16 mouse cellular contexts compared by ENCODE assay signal in the genomic region with DNA sequence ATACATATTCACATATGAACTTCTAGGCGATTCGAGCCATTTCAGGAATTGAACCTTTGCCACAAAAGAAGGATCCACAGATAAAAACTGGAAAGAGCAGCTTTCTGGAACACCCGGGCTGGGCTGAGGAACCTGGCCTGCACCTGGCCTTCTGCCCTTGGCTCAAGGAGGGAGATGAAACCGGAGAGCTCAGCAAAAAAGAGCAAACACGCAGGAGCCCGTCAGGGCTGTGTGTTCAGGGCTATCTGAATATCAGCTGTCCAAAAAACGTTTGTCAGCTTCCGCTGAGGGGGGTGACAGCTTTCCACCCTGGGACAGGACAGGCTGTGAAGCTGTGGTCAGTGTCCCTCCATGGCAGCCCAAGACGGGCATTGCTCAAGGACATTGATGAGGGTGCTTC.
DNase-seq lines count a peak whose midpoint lies in the region; ATAC-seq and TF ChIP-seq lines count a peak whose summit lies in the region.
"Had no signal": no experiment of that assay in that cellular context is flagged by ENCODE, and none has a peak within 500 bp of the region (broad histone marks: within the 10 kb centered on the region; RNA-seq: fewer than 3 reads in every experiment).

No protein-coding gene starts in this region.

- H3K36me3 ChIP-seq in kidney, adult 2 months (ENCODE audit: control insufficient read depth, insufficient read depth, low read length), result no peaks in the 10 kb centered on the region
- H3K36me3 ChIP-seq in liver, embryonic 12.5 days, result no peaks in the 10 kb centered on the region
- H3K36me3 ChIP-seq: embryonic facial prominence, embryonic 12.5 days; heart, embryonic 12.5 days; liver, embryonic 15.5 days; neural tube, embryonic 12.5 days had no signal

- H3K4me2 ChIP-seq in liver, embryonic 12.5 days, result no peak overlapping the region
- H3K4me2 ChIP-seq: embryonic facial prominence, embryonic 12.5 days; liver, embryonic 15.5 days; neural tube, embryonic 12.5 days had no signal

- no peak overlapping the region for H3K27ac ChIP-seq in kidney, adult 2 months (ENCODE audit: insufficient read depth, low read depth, low read length)
- H3K27ac ChIP-seq in cerebellum, adult 2 months (ENCODE audit: insufficient read depth, low read length), result no peak overlapping the region
- H3K27ac ChIP-seq in liver, embryonic 12.5 days, result no peak overlapping the region
- H3K27ac ChIP-seq: embryonic facial prominence, embryonic 12.5 days; liver, embryonic 15.5 days; neural tube, embryonic 12.5 days had no signal

- peak; percentile 42 for DNase-seq in kidney, adult 2 months
- no peak for DNase-seq in kidney, adult 8-10 months
- DNase-seq in cerebellum, adult 2 months, result peak; percentile 45 to 54
- peak; percentile 56 to 57 for DNase-seq in cerebellum, postnatal 25 days
- DNase-seq in gastrocnemius, postnatal 36 days, result peak; percentile 24
- DNase-seq in layer of hippocampus, postnatal 10 days (ENCODE audit: low spot score in 2 of 2), result no peak
- DNase-seq: adrenal gland, postnatal 25 days; kidney, adult 9 months; lung, postnatal 14 days; right cerebral cortex, postnatal 25 days had no signal

- no peak overlapping the region for H3K9ac ChIP-seq in liver, embryonic 12.5 days
- H3K9ac ChIP-seq: embryonic facial prominence, embryonic 12.5 days; heart, embryonic 12.5 days; liver, embryonic 15.5 days; neural tube, embryonic 12.5 days had no signal

- TF ChIP-seq CTCF in kidney, adult 2 months (conservative IDR thresholded peaks at IDR 0.05; ENCODE audit: insufficient read depth, insufficient read length, low read depth, low read length), result no peak
- TF ChIP-seq CTCF in cerebellum, adult 2 months (IDR thresholded peaks at IDR 0.05; ENCODE audit: borderline replicate concordance, insufficient read depth, low read depth, low read length), result no peak

- H3K9me3 ChIP-seq in liver, embryonic 12.5 days (replicated peaks), result no peaks in the 10 kb centered on the region
- H3K9me3 ChIP-seq: embryonic facial prominence, embryonic 12.5 days; heart, embryonic 12.5 days; liver, embryonic 15.5 days; neural tube, embryonic 12.5 days had no signal

- intact Hi-C loops in gastrocnemius, postnatal 36 days (cut with DNase I), result no loop called here

- TF ChIP-seq POLR2A in kidney, adult 2 months (IDR thresholded peaks at IDR 0.05; ENCODE audit: low read depth, low read length), result no peak
- TF ChIP-seq POLR2A in cerebellum, adult 2 months (IDR thresholded peaks at IDR 0.05; ENCODE audit: borderline replicate concordance, insufficient read depth, low read length), result no peak

- WGBS in kidney, adult 2 months, result 60% methylated on average over 9 of the region's 9 CpGs
- 31% methylated on average over 9 of the region's 9 CpGs for WGBS in cerebellum, adult 2 months
- WGBS in liver, embryonic 12.5 days (ENCODE audit: insufficient replicate concordance), result 50% methylated on average over 9 of the region's 9 CpGs

- ATAC-seq in liver, embryonic 12.5 days, result no peak
- ATAC-seq: hindbrain, embryonic 16.5 days had no signal

- H3K4me3 ChIP-seq in kidney, adult 2 months (ENCODE audit: insufficient read depth, low read depth, low read length), result no peak overlapping the region
- no peak overlapping the region for H3K4me3 ChIP-seq in cerebellum, adult 2 months (replicated peaks; ENCODE audit: insufficient read depth, low read depth, low read length)
- no peak overlapping the region for H3K4me3 ChIP-seq in liver, embryonic 12.5 days
- H3K4me3 ChIP-seq: embryonic facial prominence, embryonic 12.5 days; heart, embryonic 12.5 days; liver, embryonic 15.5 days; neural tube, embryonic 12.5 days had no signal

- no peaks in the 10 kb centered on the region for H3K27me3 ChIP-seq in kidney, adult 2 months (replicated peaks; ENCODE audit: control insufficient read depth, insufficient read depth, low read length)
- H3K27me3 ChIP-seq in cerebellum, adult 2 months (ENCODE audit: control insufficient read depth, insufficient read depth, low read length), result no peaks in the 10 kb centered on the region
- H3K27me3 ChIP-seq in liver, embryonic 12.5 days (replicated peaks), result no peaks in the 10 kb centered on the region
- H3K27me3 ChIP-seq: embryonic facial prominence, embryonic 12.5 days; heart, embryonic 12.5 days; liver, embryonic 15.5 days; neural tube, embryonic 12.5 days had no signal

- H3K4me1 ChIP-seq in kidney, adult 2 months (ENCODE audit: control insufficient read depth, insufficient read depth, low read length), result no peaks in the 10 kb centered on the region; the same call in 1 of the 2 replicates
- peaks cover 13% of the 10 kb centered on the region; the same call in 1 of the 2 replicates for H3K4me1 ChIP-seq in cerebellum, adult 2 months (ENCODE audit: control insufficient read depth, insufficient read depth, low read length)
- peaks cover 9% of the 10 kb centered on the region for H3K4me1 ChIP-seq in liver, embryonic 12.5 days
- H3K4me1 ChIP-seq: neural tube, embryonic 12.5 days had no signal

Comparison
In these comparisons a context has a peak if more than half of its experiments do, and no peak if none do; other contexts are left out.
1. DNase-seq: peak in kidney, adult 2 months (single experiment), cerebellum, adult 2 months (2 of 2), cerebellum, postnatal 25 days (2 of 2) and gastrocnemius, postnatal 36 days (2 of 2); none in kidney, adult 8-10 months (0 of 2) and layer of hippocampus, postnatal 10 days (0 of 2).